Mouse (Mus musculus) naive thymus-derived CD4-positive, alpha-beta T cell, adult 5 months (primary cell): ENCODE data around the gene Manea. TPM values are rescaled to one million over a fixed set of nuclear protein-coding genes. Genes with fewer than 3 reads are reported as not detected.

Source experiments
- polyA plus RNA-seq: library from polyadenylated mRNA; unstranded; fragments of 100-300 nt; shearing (Covaris generic); gene quantifications from one replicate; pipeline ENCODE4 v1.2.1, GENCODE M21; 2017

Gene Manea
- polyA plus RNA-seq, result 10.8 TPM

GRCm38 (mm10) chr4:26346443-26347106, at the start of gene Manea:
Manea (minus strand) TSS chr4:26346891.

